Mouse (Mus musculus) testis, adult 2 months (tissue): ENCODE measurements around the gene Cubn. TPM values are rescaled to one million over a fixed set of nuclear protein-coding genes. Genes with fewer than 3 reads are reported as not detected.

ENCODE experiments used
- H3K27ac ChIP-seq: fragments of 200-500 bp; 2 replicates; pipeline ENCODE4 v1.5.1; 2012; ENCODE audit warnings: low read depth, low read length; ENCODE audit not compliant: control insufficient read depth, insufficient read depth
- H3K27me3 ChIP-seq: fragments of 200-500 bp; 2 replicates; pipeline ENCODE4 v1.6.1; 2012; ENCODE audit warnings: mild to moderate bottlenecking, low read length, moderate library complexity; ENCODE audit not compliant: control insufficient read depth, insufficient read depth
- H3K36me3 ChIP-seq: fragments of 200-500 bp; 2 replicates; pipeline ENCODE4 v1.6.1; 2012; ENCODE audit warnings: mild to moderate bottlenecking, low read length; ENCODE audit not compliant: control insufficient read depth, insufficient read depth
- H3K4me1 ChIP-seq: fragments of 200-500 bp; 2 replicates; pipeline ENCODE4 v1.6.1; 2012; ENCODE audit warnings: low read length; ENCODE audit not compliant: control insufficient read depth, insufficient read depth
- H3K4me3 ChIP-seq: fragments of 200-500 bp; 2 replicates; pipeline ENCODE4 v1.5.1; 2012; ENCODE audit warnings: low read depth, mild to moderate bottlenecking, low read length, moderate library complexity, mixed read lengths; ENCODE audit not compliant: control insufficient read depth
- CTCF ChIP-seq: fragments of 200-500 bp; IDR thresholded peaks from 2 replicates; pipeline ENCODE4 v1.5.1; 2012; ENCODE audit warnings: low read depth, mild to moderate bottlenecking, inconsistent platforms, low read length, moderate library complexity; ENCODE audit not compliant: control insufficient read depth, insufficient read depth, insufficient replicate concordance
- POLR2A ChIP-seq: fragments of 200-500 bp; IDR thresholded peaks from 2 replicates; pipeline ENCODE4 v1.6.1; 2012; ENCODE audit warnings: low read depth, mild to moderate bottlenecking, inconsistent platforms, low read length, moderate library complexity; ENCODE audit not compliant: control insufficient read depth
- polyA plus RNA-seq: library from polyadenylated mRNA; depleted of rRNA; stranded (reverse); fragments of >200 nt; gene quantifications from 2 replicates; pipeline ENCODE4 v1.2.3, GENCODE M21; 2012; rRNA removed

Gene Cubn
- polyA plus RNA-seq, 1 experiment = 0.96 TPM

DNA sequence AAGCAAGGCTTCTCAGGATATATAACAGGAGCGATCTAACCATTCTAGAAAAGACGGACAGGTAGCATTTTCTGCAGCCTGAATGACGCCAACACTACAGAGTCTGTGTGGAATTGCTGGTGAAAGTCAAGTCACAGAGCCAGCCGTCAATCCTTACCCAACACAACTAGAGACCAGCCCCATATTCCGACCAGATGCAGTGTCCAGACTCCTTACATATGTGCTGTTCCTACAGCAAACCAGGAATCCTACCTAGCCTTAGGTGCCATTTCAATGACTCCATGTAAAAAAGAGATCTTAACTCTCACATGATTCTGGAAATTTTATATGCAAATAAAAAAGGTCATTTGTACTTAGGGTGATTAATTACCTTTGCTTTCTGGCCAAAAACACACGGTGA is 259.3 kb downstream of the Cubn start:
- Histone ChIP-seq H3K27me3 (no peaks in the 10 kb centered on the region), H3K27ac (no peak overlapping the region), H3K4me3 (no peak overlapping the region), H3K4me1 (no peaks in the 10 kb centered on the region), H3K36me3 (no peaks in the 10 kb centered on the region)
- TF ChIP-seq POLR2A (no peak), CTCF (no peak)

DNA sequence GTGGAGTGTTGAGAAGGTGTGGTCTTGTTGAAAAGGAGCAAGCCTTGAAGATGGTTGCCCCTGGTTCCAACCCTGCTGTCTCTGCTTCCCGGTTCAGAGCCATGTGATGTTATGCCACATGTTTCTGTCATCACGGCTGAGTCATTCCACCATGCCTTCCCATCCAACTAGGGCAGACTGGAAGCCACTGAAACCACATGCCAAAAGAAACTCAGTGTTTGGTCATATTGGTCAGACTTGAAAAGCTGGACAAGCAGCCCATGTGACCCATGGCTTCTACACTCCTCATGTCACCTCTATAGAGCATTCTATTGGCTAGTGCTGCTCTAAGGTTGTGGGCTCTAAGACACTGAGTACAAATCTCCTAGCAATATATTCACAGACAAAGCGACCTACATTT is 261.9 kb downstream of the Cubn start:
- no peaks in the 10 kb centered on the region for H3K36me3 ChIP-seq
- H3K4me3 ChIP-seq = no peak overlapping the region
- H3K27me3 ChIP-seq = no peaks in the 10 kb centered on the region
- no peak overlapping the region for H3K27ac ChIP-seq
- TF ChIP-seq POLR2A (no peak), CTCF (no peak)
- H3K4me1 ChIP-seq = no peaks in the 10 kb centered on the region

Other genes starting within 250 kb of the Cubn start
- gene Rsu1, start 220.4 kb downstream of the Cubn start, polyA plus RNA-seq = 9.1 and 11.7 TPM in 2 replicates
- 2.9 and 3.1 TPM in 2 replicates for gene Trdmt1, start 52.9 kb upstream of the Cubn start, polyA plus RNA-seq
- 95.7 and 100 TPM in 2 replicates for gene Vim, start 82.1 kb upstream of the Cubn start, polyA plus RNA-seq